Mouse (Mus musculus): ENCODE results near the gene Vmn1r15.

DNA sequence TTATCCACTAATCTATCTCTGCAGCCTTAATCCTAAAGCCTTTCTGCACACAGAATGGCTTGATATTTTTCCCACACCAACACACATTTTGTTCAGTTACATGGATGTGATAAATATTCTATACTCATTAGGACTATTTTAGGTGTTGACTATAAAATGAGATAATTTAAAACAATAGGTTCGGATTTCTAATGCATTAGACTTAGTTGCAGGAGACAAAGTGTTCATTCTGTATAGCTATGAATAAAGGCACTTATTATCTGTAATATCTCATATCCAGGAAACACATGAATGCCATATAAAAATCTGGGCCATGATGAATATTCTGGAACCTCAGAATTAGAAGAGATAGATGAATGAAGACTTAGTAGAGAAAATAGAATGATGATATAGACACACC, at the start of gene Vmn1r15:
- TF ChIP-seq CTCF (IDR thresholded peaks at IDR 0.05; ENCODE audit: control insufficient read depth, insufficient read depth, low read length): no peak
- no peak for TF ChIP-seq POLR2A (IDR thresholded peaks at IDR 0.05; ENCODE audit: borderline replicate concordance, control insufficient read depth, low read depth, low read length)

All from bone marrow, adult 2 months (tissue).